Mouse (Mus musculus): ENCODE measurements around the gene Moap1.

The Moap1 gene

DNA sequence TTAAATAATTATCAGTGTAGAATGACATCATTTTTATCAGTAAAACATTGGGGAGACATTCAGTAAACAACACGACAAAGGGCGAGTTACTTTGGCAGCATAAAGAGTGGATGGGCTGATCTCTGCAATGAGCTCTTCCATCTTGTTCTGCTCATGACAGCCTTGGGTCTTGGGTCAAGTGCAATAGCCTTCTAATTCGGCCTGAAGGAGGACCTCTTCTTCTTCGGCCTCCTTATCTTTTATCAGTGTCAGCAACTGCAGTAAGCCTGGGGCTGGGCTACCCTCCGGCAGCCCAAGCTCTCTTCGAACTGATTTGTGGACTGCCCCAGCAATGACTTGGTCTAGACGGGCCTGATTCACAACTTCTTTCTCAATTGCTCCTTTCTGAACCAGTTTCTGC, 1.4 kb downstream of the Moap1 start:
- DNase-seq (ENCODE audit: low spot score in 2 of 2): no peak

DNA sequence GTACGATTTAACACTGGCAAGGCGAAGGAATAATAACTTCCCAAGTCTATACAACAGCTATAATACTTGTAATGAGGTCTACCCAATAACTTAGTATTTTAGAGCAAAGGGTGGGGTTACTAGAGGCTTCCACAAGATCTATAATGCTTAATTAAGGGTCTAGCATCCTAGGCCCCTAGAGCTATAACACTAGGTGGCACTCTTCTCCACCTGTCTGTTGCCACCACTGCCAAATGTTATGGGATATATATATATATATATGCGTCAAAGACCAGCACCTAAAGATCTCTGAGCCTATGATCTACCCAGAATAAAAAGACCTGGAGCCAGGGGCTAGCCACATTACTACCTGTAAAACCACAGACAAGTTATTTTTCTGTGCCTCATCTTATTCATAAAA, 3.2 kb downstream of the Moap1 start:
- peak in 1 of 2 experiments; percentile 56 for DNase-seq (ENCODE audit: low spot score in 2 of 2)

DNA sequence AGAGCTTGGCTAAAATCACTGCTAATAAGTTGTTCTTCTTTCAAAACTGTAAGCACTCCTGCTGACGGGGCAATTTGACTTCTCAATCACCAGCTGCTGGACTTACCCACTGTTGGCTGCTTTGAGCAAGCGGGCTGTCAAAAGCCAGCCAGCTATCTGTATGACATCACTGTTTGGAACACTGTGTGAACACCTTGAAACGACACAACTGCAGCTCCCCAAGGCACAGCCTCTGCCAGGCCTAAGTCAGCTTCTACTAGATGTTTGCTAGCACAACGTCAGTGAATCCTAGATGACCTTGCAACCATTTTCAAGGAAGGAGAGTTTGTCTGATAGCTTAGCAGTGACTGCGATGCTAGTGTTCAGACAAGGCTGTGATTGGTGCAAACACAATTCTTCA, 4.4 kb downstream of the Moap1 start:
- DNase-seq (ENCODE audit: low spot score in 2 of 2): no peak

DNA sequence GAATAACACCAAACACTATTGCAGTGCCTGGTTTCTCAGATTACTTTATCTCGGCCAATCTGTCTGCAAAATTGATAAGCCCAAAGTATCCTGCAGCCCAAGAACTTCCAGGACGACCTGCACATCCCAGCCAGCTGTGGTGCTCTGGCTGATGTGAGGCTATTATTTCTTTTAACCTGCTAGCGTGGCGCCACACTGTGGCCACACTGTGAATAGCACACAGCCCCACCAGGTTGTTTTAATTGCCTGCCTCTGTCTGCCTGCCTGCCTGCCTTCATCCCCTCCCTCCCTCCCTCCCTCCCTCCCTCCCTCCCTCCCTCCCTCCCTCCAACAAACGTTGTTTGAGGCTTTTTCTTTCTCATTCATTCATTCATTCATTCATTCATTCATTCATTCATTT, 10.1 kb downstream of the Moap1 start:
- peak; percentile 33 to 73 for DNase-seq (ENCODE audit: low spot score in 2 of 2)

DNA sequence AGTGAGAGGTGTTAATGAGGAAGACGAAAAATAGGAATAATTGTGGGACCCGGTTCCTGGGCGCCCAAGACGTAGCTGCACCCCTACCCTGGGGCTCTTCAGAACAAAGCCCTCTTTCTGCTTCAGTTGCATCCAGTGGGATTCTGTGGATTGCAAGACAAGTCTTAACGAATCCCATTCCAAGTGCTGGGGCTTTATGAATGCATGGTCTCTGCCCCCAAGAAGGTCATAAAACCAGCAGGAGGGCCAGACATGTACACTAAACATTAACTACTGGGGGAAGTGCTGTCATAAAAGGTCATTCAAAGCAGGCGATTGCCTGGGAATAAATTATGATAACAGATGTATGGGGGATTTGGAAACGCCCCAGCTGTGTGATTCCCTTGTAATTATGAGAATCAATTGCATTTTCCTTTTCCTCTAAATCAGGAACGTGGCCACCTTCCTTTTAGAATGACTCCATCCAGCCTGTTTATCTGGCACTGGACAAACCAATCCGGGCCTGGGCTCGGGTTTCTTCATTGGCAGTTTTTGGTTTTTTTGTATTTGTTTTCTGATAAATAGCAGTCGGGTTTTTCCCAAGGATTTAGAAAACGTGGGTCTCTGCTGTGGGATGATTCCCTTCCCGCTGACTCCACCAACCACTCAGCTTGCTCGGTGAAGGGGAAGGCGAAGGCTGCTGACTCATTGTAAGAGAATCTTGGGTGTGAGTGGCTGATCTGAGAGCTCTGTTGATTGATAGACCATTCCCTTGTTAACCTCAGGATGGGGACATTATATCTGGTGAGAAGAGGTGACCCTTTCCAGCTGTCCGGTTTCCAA, 12.5 kb downstream of the Moap1 start:
- no peak for DNase-seq (ENCODE audit: low spot score in 2 of 2)

DNA sequence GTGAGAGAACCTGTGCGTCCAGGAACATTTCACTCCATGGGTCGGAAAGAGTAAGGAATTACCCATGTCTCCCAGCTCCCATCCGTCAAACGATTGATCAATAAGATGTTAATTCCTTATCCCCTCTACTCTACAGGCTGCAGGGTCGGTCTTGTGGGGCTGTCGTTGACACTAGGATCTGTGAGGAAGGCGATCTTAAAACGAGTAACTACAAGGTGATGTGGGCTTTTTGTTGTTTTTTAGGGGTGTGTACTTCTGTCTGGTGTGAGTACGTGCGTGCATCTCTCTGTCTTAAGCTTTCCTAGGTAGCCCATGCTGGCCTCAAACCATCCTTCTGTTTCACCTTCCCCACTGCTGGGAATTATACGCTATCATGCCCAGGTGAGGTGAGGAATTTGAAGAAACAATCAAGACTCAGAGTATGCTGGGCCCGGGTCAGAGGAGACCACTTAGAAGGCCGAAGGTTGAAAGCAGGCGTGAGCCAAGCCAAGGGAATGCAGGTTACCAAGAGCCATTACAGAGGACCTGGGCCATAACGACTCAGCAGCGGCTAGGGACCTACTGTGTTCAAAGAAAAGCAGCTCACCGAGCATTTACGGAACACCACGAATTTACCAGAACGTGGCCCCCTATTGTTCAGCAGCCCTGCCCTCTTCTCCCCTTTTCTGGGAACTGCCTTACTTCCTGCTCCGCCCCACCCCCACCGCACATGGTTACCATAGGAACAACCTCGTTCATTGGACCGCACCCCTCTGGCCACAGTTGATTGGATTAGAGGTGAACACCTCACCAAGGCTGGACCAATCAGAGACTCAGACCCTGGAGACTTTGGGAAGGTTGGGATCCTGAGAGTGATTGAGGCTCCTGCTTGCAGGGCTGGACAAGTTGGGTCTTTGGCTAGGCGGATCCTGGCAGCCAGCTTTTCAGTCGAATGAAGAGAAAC, 13.3 kb downstream of the Moap1 start:
- DNase-seq (ENCODE audit: low spot score in 2 of 2): peak; percentile 58 to 62

DNA sequence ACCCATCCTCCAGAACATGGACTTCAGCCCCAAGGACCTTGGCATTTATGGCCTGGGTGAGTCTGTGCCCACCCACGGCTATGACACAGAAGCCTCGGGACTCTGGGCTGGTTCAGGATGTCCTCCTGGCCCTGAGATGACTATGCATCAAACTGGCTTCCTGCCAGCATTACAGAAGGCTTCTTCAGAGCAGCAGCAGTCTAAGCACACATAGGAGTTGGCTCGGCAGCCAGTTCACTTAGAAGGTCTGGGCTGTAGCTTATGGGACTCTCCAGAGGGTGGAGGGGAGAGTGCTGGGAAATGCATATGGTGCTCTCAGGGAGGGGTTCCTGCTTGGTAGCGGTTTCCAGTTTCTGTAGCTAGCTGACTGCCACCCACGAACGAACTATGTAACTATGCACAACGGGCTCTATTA, 17.7 kb downstream of the Moap1 start:
- DNase-seq (ENCODE audit: low spot score in 2 of 2): no peak

DNA sequence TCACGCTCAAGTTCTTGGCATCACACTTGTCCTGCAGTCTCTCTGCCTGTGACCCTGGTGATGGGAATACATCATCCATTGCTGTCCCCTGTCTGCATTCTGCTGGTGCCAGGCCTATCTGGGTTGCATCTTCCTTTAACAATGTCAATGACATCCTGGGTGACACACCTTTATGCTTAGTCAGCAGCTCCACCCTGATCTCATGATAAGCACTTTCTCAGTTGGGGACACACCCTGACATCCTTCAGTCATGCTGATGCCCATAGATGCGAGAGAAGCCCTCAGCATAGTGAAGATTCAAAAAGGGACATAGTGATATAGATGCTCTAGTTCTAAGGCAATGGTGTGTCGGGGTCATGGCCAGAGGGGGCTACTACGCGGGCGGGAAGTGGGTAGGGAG, 18.3 kb downstream of the Moap1 start:
- DNase-seq (ENCODE audit: low spot score in 2 of 2): no peak

DNA sequence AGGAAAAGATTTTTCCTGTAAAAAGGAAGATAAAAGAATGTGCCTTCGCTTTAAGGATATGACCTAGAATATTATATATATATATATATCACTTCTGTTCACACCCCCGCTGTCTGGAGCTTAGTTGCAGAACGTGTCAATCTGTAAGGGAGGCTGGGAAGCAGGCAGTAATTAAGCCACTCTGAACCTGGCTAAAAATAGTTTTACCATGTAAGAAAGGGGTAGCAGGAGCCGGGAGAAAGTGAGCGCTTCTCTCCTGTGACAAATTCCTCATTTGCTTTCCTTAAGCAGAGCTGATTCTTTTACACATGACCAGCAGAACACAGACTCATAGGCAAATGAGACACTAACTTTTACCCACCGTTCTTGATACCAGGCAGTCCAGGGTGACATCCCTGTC, 19.6 kb downstream of the Moap1 start:
- DNase-seq (ENCODE audit: low spot score in 2 of 2): no peak

DNA sequence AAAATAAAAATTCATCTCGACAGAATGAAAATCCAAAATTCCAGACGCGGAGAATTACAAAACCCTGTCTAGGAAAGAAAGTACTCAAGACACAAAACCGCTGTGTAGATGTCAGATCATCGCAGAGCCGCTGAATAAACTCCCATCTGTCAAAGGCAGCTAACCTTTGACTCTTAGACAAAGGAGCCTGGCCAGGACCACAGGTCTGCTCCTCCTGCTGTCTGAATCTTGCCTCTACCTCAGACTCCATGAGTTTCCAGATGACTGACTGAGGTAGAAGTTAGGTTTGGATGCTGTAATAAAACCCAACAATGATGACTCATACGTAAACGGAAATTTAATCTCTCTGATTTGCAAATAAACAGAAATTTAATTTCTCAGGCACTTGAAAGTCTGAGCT, 20.5 kb downstream of the Moap1 start:
- no peak for DNase-seq (ENCODE audit: low spot score in 2 of 2)

DNA sequence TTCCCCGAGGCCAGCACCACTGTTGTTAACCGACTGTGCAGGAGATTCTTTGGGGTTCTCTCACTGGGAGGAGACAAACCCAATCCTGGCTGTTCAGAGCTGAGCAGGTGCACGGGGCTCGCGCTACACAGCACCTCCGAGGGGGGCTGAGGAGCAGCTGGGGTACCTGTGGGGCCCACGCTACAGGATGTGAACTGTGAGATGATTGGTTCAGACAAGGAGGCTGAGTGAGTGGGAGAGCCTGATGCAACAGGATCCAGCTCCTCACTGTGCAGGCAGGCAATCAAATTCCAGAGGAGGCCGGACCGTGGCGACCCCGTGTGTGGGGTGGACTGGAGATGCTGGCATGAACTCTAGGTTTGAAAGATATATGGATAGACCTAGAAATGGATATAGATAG, 21.0 kb downstream of the Moap1 start:
- peak; percentile 69 to 75 for DNase-seq (ENCODE audit: low spot score in 2 of 2)

DNA sequence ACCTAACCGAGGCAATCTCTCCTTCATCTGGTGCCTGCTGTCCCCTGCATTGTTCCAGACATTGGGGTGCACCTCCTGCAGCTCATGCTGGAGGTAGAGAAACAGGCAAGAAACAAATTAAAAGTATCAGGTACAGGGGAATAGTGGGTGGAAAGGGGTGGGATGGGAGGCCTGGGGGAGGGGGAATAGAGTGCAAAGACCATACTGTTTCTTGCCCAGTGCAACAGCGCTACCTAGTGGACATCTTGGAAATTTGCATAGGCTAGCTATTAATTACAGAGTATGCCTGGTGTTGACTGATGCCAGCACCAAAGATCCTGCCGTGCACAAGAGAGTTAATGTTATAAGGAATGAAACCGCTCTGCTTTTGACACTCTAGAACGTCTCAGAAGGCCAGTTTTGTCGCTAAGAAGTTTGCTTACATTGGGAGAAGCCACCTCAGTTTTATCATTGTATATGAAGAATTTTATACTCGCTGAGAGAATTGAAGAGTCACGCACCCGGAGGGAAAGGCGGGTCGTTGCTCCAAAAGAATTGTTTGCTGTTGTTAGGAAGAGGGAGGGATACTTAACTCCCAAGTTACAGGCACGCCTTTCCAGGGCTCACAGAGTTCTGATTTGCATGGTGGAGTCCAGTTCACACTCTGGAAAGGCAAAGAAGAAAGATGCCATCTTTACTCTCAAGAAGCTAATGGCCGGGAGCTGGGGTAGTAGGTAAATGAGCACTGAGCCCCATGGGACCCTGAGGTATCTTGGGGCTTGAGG, 23.7 kb downstream of the Moap1 start:
- peak in 1 of 2 experiments; percentile 67 for DNase-seq (ENCODE audit: low spot score in 2 of 2)

DNA sequence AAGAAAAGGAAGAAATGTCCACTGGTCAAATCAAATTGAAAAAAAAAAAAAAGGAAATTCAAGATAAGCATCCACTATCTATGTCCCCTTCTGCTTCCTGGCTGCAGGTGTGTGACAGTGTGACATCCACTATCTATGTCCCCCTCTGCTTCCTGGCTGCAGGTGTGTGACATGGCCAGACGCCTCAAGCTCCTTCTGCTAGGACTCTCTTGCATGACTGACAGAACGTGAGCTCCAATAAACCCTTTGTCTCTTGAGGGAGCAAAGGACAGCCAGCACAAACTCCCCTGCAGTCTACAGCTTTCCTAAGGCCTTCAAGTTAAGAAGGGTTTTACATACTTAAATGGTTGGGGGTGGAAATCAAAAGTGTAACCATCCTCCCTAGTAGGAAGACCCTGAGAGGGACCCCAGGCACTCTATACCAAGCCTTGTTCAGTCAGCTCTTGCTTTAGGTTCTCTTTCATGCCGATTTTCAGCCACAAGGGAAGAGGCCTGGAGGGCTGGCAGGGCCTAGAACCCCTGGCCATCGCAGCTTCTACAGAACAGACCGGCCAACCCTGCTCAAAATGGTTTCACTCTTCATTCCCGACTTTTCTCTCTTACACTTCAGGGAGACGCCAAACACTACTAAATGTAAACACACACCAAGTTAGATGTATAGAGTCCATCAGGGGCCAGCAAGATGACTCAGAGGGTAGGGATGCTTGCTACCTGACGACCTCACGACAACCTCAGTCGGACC, 28.6 kb downstream of the Moap1 start:
- DNase-seq (ENCODE audit: low spot score in 2 of 2): no peak

DNA sequence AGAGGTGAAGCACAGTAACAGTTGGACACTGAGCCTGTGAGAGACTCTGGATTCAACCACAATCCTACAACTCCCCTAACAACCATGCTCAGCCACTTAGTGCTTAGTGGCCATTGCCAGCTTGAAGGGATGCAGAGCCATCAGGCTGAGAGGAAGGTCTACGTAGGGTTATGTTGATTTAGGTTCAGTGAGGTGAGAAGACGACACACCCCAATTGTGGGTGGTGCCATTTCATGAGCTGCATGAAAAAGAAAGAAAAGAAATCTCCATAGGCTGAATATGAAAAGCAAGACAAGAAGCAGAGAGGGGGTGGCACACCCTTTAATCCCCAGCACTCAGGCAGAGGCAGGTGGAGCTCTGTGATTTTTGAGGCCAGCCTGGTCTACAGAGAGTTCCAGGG, 29.3 kb downstream of the Moap1 start:
- no peak for DNase-seq (ENCODE audit: low spot score in 2 of 2)

DNA sequence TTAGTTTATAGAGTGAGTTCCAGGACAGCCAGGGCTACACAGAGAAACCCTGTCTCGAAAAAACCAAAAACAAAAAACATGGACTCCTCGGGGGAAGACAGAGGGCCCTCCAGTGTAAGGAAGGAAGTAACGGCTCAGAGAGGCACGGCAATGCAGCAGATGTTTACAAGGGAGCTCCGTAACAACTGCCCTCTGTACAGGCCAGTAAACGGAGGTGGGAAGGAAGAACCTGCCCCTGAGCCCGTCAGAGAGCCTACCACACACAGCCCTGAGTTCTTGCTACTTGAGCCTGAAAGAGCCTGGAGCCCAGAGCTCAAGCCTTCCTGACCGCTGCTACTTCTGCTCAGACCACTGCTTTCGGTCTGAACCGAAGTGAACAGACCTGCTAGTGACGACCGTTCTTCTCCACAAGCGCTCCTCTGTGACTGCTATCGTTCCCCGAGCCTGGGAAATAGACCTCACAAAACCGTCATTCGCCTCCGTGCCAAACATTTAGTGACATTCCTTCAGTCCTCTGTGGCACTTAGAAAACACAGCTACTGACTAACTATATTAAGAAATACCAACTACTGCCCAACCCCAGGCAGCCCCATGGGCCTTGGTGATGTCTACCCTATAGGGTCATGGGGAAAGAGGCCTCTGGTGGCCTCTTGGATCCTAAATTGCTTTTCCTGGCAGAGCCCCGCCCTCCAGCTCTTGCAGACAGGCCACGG, 30.2 kb downstream of the Moap1 start:
- DNase-seq (ENCODE audit: low spot score in 2 of 2): no peak

DNA sequence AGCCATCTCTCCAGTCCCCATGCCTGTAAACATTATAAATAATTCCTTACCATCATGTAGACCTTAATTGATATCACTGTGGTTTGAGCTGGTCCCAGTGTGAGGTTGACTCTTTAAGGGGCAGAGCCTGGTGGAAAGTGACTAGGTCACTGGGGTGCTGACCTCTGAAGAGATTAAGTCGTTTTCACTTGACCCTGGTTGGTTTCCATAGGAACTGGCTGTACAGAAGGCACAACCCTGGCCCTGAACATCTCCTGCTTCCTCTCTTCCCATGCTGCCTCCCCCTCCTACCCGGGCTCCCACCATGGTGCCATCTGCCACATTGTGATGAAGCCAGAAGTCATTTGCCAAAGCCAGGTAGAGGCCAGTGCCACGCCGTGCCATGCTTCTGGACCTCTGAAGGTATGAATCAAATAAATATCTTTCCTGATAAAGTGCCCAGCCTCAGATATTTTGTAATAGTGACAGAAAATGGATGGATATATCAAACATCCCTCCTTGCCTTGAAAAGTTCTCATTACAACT, 32.5 kb downstream of the Moap1 start:
- DNase-seq (ENCODE audit: low spot score in 2 of 2): no peak

DNA sequence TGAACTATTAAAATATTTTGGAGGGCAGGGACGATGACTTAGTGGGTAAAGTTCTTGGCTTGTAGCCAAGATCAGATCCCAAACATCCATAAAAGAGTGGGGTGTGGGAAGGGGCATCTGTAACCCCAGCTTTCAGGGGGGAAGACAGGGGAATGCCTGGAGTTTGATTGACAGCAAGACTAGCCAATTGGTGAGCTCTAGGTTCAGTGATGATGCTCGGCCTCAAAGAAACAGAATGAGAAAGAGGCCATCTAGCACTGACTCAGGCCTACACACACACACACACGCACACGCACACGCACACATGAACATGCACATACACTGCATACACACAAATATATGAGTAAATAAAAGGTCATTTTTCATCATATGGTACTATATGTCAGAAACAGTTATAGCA, 33.6 kb downstream of the Moap1 start:
- no peak for DNase-seq (ENCODE audit: low spot score in 2 of 2)

DNA sequence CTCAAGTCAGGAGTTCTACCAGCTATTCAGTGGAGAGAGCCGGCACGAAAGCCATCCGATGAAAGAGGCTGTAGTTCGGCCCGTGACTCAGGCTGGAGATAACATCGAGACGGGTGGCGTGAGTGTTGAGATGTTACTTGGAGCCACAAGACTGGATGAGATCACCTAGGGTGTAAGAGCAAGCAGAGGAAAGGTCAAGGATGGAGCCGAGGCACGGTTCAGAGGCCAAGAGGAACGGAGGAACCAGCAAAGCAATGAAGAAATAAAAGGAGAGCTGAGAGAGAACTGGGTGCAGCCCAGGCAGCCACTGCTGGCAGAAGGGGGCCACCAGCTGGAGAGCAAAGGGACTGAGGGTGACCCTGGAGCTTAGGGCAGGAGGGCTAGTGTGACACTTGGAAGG, 35.2 kb downstream of the Moap1 start:
- no peak for DNase-seq (ENCODE audit: low spot score in 2 of 2)

DNA sequence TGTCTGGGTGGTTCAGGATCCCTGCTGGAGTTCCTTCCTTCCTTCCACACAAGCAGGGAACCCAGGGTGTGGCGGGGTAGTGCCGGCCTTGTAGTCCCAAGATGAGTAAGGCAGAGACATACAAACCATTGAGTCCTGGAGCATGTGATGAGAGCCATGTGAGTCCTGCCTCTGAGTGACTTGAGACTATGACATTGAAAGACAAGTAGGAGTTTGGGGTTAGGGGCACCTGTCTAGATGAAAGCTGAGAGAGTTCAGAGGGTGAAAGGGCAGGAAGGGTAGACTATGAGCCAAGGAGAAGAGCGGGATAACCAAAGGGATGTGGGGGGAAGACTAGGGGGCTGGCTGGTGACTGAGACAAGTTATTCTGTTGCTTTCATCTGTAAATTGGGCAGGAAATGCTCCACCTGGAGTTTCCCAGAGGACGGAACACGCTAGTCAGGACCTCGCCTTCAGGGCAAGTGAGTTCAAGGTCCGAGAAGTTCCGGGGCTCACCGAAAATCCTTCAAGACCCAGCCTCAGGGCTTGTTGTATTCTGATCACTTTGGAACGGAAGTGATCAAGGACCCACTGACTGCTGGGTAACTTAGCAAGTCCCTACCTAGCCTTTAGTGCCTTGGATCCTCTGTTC, 36.5 kb downstream of the Moap1 start:
- no peak for DNase-seq (ENCODE audit: low spot score in 2 of 2)

All from thymus, postnatal 10 days (tissue).